Mouse (Mus musculus) liver, embryonic 14.5 days (tissue): ENCODE data around the gene Gm49380. TPM values are rescaled to one million over a fixed set of nuclear protein-coding genes. Genes with fewer than 3 reads are reported as not detected.
A peak's percentile ranks its signal among the peaks of the same experiment; 100 is the strongest.
"Not testable (repeated sequence)": the region's sequence is repeated elsewhere in the genome, so short reads cannot be mapped to it uniquely, and the experiment has no call there.

Source experiments
- ATAC-seq: fragments of 200-750 bp; cut with Nextera tagmentation; 2 replicates; pipeline ENCODE4 v1.8.0; 2017; ENCODE audit warnings: moderate number of reproducible peaks, mild to moderate bottlenecking, moderate library complexity; ENCODE audit not compliant: insufficient read depth
- DNase-seq, 3 experiments: peaks; one replicate each; pipeline ENCODE4 v3.0.0-alpha.2; 2012 to 2013; ENCODE audit warnings: low read depth in 3 of 3, low spot score in 3 of 3
- H3K27ac ChIP-seq: fragments of 300-500 bp; sonication (generic); 2 replicates; pipeline ENCODE4 v1.5.1; 2014; ENCODE audit warnings: moderate library complexity, mild to moderate bottlenecking, control low read depth, inconsistent platforms
- H3K27me3 ChIP-seq: fragments of 300-500 bp; sonication (generic); 2 replicates; pipeline ENCODE4 v1.6.1; 2014; ENCODE audit warnings: mild to moderate bottlenecking, low read length, moderate library complexity; ENCODE audit not compliant: control insufficient read depth, insufficient read depth
- H3K36me3 ChIP-seq: fragments of 300-500 bp; sonication (generic); replicated peaks from 2 replicates; pipeline ENCODE4 v1.6.1; 2014; ENCODE audit warnings: low read depth; ENCODE audit not compliant: control insufficient read depth, insufficient read depth
- H3K4me1 ChIP-seq, 2 experiments: fragments of 200-500 bp in 1 of 2; fragments of 300-500 bp in 1 of 2; sonication (generic) in 1 of 2; replicated peaks; 2 replicates each; pipeline ENCODE4 v1.6.1; 2012 to 2014; ENCODE audit warnings: antibody characterized with exemption in 1 of 2, inconsistent platforms in 1 of 2, low read length in 1 of 2; ENCODE audit not compliant: control insufficient read depth in 2 of 2, insufficient read depth in 2 of 2
- H3K4me2 ChIP-seq: fragments of 300-500 bp; sonication (generic); 2 replicates; pipeline ENCODE4 v1.6.1; 2014; ENCODE audit warnings: low read depth, mild to moderate bottlenecking, control low read depth, moderate library complexity
- H3K4me3 ChIP-seq, 2 experiments: fragments of 200-500 bp in 1 of 2; fragments of 300-500 bp in 1 of 2; sonication (generic) in 1 of 2; 2 replicates each; pipeline ENCODE4 v1.5.1; 2012 to 2014; ENCODE audit warnings: low read depth in 2 of 2, low read length in 2 of 2, mild to moderate bottlenecking in 2 of 2, control low read depth in 1 of 2, inconsistent platforms in 1 of 2, moderate library complexity in 1 of 2; ENCODE audit not compliant: insufficient read depth in 1 of 2
- H3K9ac ChIP-seq: fragments of 300-500 bp; sonication (generic); replicated peaks from 2 replicates; pipeline ENCODE4 v1.6.1; 2014; ENCODE audit warnings: mild to moderate bottlenecking, control low read depth, moderate library complexity
- H3K9me3 ChIP-seq: fragments of 300-500 bp; sonication (generic); 2 replicates; pipeline ENCODE4 v1.6.1; 2016; ENCODE audit warnings: low read length, mixed read lengths; ENCODE audit not compliant: control insufficient read depth
- CTCF ChIP-seq: IDR thresholded peaks from 2 replicates; pipeline ENCODE4 v1.5.1; 2016; ENCODE audit warnings: antibody characterized with exemption, low read depth, control low read depth
- EP300 ChIP-seq: IDR thresholded peaks from 2 replicates; pipeline ENCODE4 v1.6.1; 2016; ENCODE audit warnings: antibody characterized with exemption, low read depth
- WGBS: fragments of 180-500 bp; shearing (Covaris S2); extraction: QIAGEN DNeasy Blood & Tissue Kit; methylation state at CpG from one replicate; pipeline ENCODE4 v1.1.7; 2014; ENCODE audit not compliant: insufficient replicate concordance; 5-methylcytosine and 5-hydroxymethylcytosine counted together
- polyA plus RNA-seq, 2 experiments: library from polyadenylated mRNA; depleted of rRNA in 1 of 2; stranded (reverse) in 1 of 2; unstranded in 1 of 2; fragments of >200 nt; fragmentation: Nextera tagmentation in 1 of 2; extraction: Ambion mirVana in 1 of 2; gene quantifications; 2 replicates each; pipeline versions ENCODE4 v1.2.1 to v1.2.3; 2012 to 2014

The Gm49380 gene
- polyA plus RNA-seq, 2 experiments = 0.09 TPM; not detected in 1

DNA sequence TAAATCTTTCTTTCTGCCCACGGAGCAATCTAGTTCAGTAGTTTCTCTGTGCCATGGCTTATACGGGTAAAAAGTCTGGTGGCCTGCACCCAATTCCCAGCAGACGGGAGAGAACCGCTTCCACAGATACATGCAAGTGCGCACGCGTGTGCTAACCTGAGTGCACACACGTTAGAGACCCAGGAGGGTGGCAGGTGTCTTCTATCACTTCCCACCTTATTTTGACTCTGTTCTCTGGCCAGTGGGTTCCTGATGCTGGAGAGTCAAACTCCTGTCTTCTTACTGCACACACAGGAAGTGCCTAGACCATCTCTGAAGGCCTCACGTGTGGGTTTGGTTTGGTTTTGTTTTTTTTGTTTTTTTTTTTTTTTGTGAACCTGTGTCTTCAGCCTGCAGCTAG, 2.3 kb upstream of the Gm49380 start:
- H3K4me3 ChIP-seq = no peak overlapping the region
- no peak overlapping the region for H3K9ac ChIP-seq
- no peaks in the 10 kb centered on the region for H3K27me3 ChIP-seq
- no peaks in the 10 kb centered on the region for H3K36me3 ChIP-seq
- H3K9me3 ChIP-seq = no peaks in the 10 kb centered on the region
- no peak for ATAC-seq
- no peak overlapping the region for H3K27ac ChIP-seq
- WGBS = 76% methylated on average over 9 of the region's 9 CpGs
- no peak for DNase-seq
- no peak overlapping the region for H3K4me2 ChIP-seq
- peaks cover 2 to 7% of the 10 kb centered on the region in 2 experiments; a peak in 3 of 4 replicates for H3K4me1 ChIP-seq
- TF ChIP-seq EP300 (no peak), CTCF (no peak)

DNA sequence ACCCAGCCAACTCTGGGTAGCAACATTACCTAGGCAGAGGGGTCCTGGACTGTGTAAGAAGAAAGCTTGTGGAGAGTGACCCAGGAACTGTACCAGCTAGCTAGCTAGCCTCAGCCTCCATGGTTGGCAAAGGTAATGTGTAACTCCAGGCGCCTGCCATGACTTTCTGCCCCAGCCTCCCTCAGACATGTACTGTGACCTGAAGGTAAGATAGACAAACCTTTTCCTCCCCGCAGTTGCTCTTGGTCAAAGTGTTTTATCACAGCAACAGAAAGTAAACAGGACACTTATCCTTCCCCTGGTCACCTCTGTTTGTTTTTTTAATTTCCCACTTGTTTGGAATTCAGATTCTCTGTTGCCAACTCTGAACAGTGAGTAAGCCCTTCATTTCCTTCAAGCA, 1.2 kb upstream of the Gm49380 start:
- no peaks in the 10 kb centered on the region for H3K9me3 ChIP-seq
- no peak for TF ChIP-seq CTCF
- no peak for TF ChIP-seq EP300
- no peak for DNase-seq
- WGBS = 49% methylated on average over 2 of the region's 2 CpGs
- H3K4me2 ChIP-seq = no peak overlapping the region
- H3K36me3 ChIP-seq = no peaks in the 10 kb centered on the region
- ATAC-seq = no peak
- H3K4me3 ChIP-seq = no peak overlapping the region
- H3K27ac ChIP-seq = peak overlapping the region; percentile 14; the same call in 1 of the 2 replicates
- peaks cover 7 to 11% of the 10 kb centered on the region in 2 experiments; a peak in 3 of 4 replicates for H3K4me1 ChIP-seq
- no peaks in the 10 kb centered on the region for H3K27me3 ChIP-seq
- H3K9ac ChIP-seq = no peak overlapping the region; the same call in 1 of the 2 replicates

DNA sequence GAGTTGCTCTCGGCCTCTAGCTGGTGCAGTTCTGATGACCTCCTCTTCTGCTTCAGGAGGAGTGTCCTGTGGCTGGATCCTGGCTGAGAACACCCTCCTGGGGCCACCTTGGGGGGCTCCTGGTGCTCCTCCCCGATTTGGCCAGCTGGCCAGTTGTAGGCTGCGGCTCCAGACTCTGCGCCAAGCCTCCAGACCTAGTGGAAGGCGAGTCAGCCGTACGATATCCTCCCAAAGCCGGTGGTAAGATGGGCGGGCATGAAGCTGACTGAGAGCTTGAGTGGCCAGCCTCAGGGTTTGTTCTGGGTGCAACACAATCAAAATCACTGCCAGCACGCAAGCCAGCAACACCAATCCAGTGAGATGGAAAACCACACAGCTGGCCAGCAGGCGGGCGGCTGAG, 1.4 kb downstream of the Gm49380 start:
- WGBS = 73% methylated on average over 10 of the region's 12 CpGs
- not testable (repeated sequence) for H3K9me3 ChIP-seq, H3K27me3 ChIP-seq, H3K27ac ChIP-seq, ATAC-seq, H3K9ac ChIP-seq, DNase-seq
- Histone ChIP-seq H3K4me1 (peaks cover 7 to 15% of the 10 kb centered on the region in 2 experiments), H3K4me2 (peak overlapping the region; percentile 63), H3K4me3 (peak overlapping the region in 1 of 2 experiments; percentile 91; a peak in 1 of 4 replicates), H3K36me3 (peaks cover 12% of the 10 kb centered on the region)

DNA sequence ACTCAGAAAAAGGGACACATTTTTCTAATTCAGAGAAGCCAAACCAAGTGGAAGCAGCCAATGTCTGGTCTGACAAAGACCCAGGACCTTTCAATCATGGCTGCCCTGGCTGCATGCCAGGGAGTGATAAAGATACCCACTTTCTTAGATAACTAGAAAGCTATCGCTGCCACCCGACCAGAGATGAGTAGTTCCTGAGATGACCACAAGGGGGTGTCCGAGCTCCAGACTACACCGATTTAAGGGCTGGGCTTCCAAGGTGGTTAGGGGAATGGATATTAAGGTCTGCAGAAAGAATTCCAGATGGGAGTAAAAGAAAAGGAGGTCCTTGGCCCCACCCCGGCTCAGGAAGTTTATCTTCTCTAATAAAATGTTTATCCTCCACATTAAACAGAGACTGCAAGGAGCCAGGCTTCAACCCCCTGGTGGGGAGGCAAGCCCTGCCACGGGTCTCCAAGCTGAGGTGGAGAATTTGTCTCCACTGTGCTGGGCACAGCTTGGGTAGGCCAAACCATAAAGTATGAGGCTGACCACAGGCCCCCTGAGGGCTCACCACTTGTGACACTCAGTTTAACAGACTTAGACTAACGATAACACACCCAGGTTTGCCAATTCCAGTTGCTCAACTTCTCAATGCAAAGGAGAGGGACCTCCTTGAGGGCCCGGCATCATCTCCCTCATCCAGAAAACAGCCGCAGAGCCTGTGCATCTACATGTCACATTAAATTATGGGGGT, 3.8 kb downstream of the Gm49380 start:
- WGBS = 32% methylated on average over 9 of the region's 9 CpGs
- ATAC-seq (no peak), DNase-seq (peak; percentile 59 to 64 (median 61))
- Histone ChIP-seq H3K9me3 (no peaks in the 10 kb centered on the region), H3K36me3 (peaks cover 14% of the 10 kb centered on the region), H3K9ac (no peak overlapping the region), H3K4me2 (peak overlapping the region; percentile 37), H3K27me3 (no peaks in the 10 kb centered on the region), H3K4me1 (peaks cover 6 to 15% of the 10 kb centered on the region in 2 experiments), H3K4me3 (no peak overlapping the region), H3K27ac (no peak overlapping the region)
- TF ChIP-seq EP300 = no peak
- peak; percentile 89 for TF ChIP-seq CTCF

DNA sequence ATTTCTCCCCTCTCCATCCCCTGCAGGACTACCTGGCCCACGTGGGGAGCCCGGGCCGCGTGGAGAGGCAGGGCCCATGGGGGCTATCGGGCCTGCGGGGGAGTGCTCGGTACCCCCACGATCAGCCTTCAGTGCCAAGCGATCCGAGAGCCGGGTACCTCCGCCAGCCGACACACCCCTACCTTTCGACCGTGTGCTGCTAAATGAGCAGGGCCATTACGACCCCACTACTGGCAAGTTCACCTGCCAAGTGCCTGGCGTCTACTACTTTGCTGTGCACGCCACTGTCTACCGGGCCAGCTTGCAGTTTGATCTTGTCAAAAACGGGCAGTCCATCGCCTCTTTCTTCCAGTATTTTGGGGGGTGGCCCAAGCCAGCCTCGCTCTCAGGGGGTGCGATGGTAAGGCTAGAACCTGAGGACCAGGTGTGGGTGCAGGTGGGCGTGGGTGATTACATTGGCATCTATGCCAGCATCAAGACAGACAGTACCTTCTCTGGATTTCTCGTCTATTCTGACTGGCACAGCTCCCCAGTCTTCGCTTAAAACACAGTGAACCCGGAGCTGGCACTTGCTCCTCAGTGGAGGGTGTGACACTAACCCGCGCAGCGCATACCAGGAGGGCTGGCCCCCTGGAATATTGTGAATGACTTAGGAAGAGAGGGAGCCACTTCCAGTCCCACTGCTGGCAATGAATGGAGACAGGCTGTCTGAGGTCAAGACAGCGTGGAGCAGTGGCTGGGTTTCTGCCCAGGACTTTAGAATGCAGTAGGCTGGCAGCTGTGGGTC, 4.8 kb downstream of the Gm49380 start:
- ATAC-seq (no peak), DNase-seq (no peak)
- Histone ChIP-seq H3K4me1 (peaks cover 0 to 13% of the 10 kb centered on the region in 2 experiments), H3K4me2 (peak overlapping the region; percentile 31), H3K4me3 (no peak overlapping the region), H3K9ac (no peak overlapping the region), H3K36me3 (peaks cover 14% of the 10 kb centered on the region), H3K27me3 (no peaks in the 10 kb centered on the region), H3K27ac (no peak overlapping the region), H3K9me3 (no peaks in the 10 kb centered on the region)
- 86% methylated on average over 31 of the region's 31 CpGs for WGBS
- TF ChIP-seq EP300 (no peak), CTCF (no peak)
